Mouse (Mus musculus) liver, embryonic 11.5 days (tissue): ENCODE data around the gene Mid1. TPM values are rescaled to one million over a fixed set of nuclear protein-coding genes. Genes with fewer than 3 reads are reported as not detected.

Source experiments
- ATAC-seq: fragments of 200-750 bp; cut with Nextera tagmentation; replicated peaks from 2 replicates; pipeline ENCODE4 v1.8.0; 2017; ENCODE audit warnings: moderate number of reproducible peaks, mild to moderate bottlenecking, moderate TSS enrichment, moderate library complexity; ENCODE audit not compliant: low FRiP score
- DNase-seq: peaks from one replicate; pipeline ENCODE4 v3.0.0-alpha.2; 2017; ENCODE audit warnings: low spot score
- H3K27ac ChIP-seq: fragments of 300-500 bp; sonication (generic); 2 replicates; pipeline ENCODE4 v1.5.1; 2014; ENCODE audit warnings: mild to moderate bottlenecking, low read depth, low read length, control low read depth
- H3K27me3 ChIP-seq: fragments of 300-500 bp; sonication (generic); replicated peaks from 2 replicates; pipeline ENCODE4 v1.6.1; 2014; ENCODE audit warnings: low read length, mixed read lengths; ENCODE audit not compliant: control insufficient read depth, insufficient read depth
- H3K36me3 ChIP-seq: fragments of 300-500 bp; sonication (generic); 2 replicates; pipeline ENCODE4 v1.6.1; 2014; ENCODE audit warnings: mild to moderate bottlenecking, low read length, moderate library complexity, mixed read lengths; ENCODE audit not compliant: control insufficient read depth, insufficient read depth
- H3K4me1 ChIP-seq: fragments of 300-500 bp; sonication (generic); replicated peaks from 2 replicates; pipeline ENCODE4 v1.6.1; 2014; ENCODE audit warnings: low read length, mixed read lengths; ENCODE audit not compliant: control insufficient read depth, insufficient read depth
- H3K4me2 ChIP-seq: fragments of 300-500 bp; sonication (generic); 2 replicates; pipeline ENCODE4 v1.6.1; 2014; ENCODE audit warnings: mild to moderate bottlenecking, control low read depth, moderate library complexity
- H3K4me3 ChIP-seq: fragments of 300-500 bp; sonication (generic); 2 replicates; pipeline ENCODE4 v1.5.1; 2014; ENCODE audit warnings: low read depth, low read length, control low read depth
- H3K9ac ChIP-seq: fragments of 300-500 bp; sonication (generic); 2 replicates; pipeline ENCODE4 v1.6.1; 2014; ENCODE audit warnings: low read depth, low read length, control low read depth
- H3K9me3 ChIP-seq: fragments of 300-500 bp; sonication (generic); 2 replicates; pipeline ENCODE4 v1.6.1; 2016; ENCODE audit warnings: low read length, inconsistent platforms, mixed read lengths; ENCODE audit not compliant: control insufficient read depth
- WGBS: fragments of 180-500 bp; shearing (Covaris S2); extraction: QIAGEN DNeasy Blood & Tissue Kit; methylation state at CpG from one replicate; pipeline ENCODE4 v1.1.7; 2014; 5-methylcytosine and 5-hydroxymethylcytosine counted together
- polyA plus RNA-seq: library from polyadenylated mRNA; unstranded; fragments of >200 nt; fragmentation: Nextera tagmentation; extraction: Ambion mirVana; gene quantifications from 2 replicates; pipeline ENCODE4 v1.2.1, GENCODE M21; 2014

Mid1 gene
- polyA plus RNA-seq, 1 experiment from 2014 or later, result 6.7 TPM

GRCm38 (mm10) chrX:169906054-169906508 is 221.1 kb downstream of the Mid1 start:
- 32% methylated on average over 5 of the region's 5 CpGs for WGBS
- ATAC-seq (no peak), DNase-seq (no peak)
- Histone ChIP-seq H3K4me2 (no peak overlapping the region), H3K9ac (no peak overlapping the region), H3K4me3 (no peak overlapping the region), H3K36me3 (no peaks in the 10 kb centered on the region), H3K9me3 (no peaks in the 10 kb centered on the region), H3K27ac (no peak overlapping the region), H3K27me3 (peaks cover 4% of the 10 kb centered on the region), H3K4me1 (no peaks in the 10 kb centered on the region; the same call in 1 of the 2 replicates)

DNA sequence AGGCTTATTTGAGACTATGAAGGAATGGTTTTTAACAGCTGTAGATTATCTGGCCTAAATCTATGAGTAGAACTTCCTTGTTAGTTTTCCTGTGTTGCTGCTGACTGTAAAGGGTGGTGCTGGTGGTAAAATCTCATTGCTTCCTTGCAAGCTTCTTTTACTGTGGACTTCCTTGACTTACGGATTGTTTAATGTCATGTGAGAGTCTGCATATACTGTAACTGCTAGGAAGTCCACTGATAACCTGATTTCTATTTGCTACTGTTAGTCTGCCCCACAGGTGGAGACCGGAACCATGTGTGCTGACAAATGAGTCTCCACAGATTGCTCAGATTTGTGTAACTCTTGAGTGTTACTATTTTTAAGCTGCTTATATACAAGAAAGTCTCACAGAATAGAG is 224.9 kb downstream of the Mid1 start:
- Histone ChIP-seq H3K27ac (no peak overlapping the region), H3K4me1 (no peaks in the 10 kb centered on the region; the same call in 1 of the 2 replicates), H3K36me3 (no peaks in the 10 kb centered on the region), H3K9me3 (no peaks in the 10 kb centered on the region), H3K4me3 (no peak overlapping the region), H3K27me3 (peaks cover 4% of the 10 kb centered on the region), H3K9ac (no peak overlapping the region), H3K4me2 (no peak overlapping the region)
- DNase-seq, result no peak
- ATAC-seq, result no peak
- 71% methylated on average over 2 of the region's 2 CpGs for WGBS

- 54% methylated on average over 6 of the region's 6 CpGs for WGBS
- Histone ChIP-seq H3K4me3 (no peak overlapping the region), H3K4me1 (no peaks in the 10 kb centered on the region), H3K9ac (no peak overlapping the region), H3K27me3 (no peaks in the 10 kb centered on the region), H3K27ac (no peak overlapping the region), H3K9me3 (no peaks in the 10 kb centered on the region), H3K36me3 (no peaks in the 10 kb centered on the region), H3K4me2 (no peak overlapping the region)
- no peak for DNase-seq
- peak; percentile 62; the same call in 1 of the 2 replicates for ATAC-seq
These were observed 230.7 kb downstream of the Mid1 start for GRCm38 (mm10) chrX:169915738-169916137.

DNA sequence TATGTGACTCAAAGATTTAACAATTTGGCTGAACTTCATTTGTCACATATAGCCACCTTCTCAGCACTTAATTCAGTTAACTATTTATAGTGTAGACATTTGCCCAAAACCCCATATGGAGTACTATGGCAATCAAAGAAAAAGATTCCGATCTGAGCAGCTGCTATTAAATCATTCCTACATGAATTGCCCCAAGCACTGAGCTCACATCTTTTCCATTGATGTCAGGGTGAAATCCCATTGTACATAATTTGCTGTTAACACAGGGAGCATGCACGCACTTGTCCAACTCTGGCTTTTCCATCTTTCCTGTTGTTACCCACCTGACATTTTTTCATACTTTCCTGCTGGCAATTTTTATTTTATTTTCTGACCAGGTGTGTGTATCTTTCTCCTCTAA is 237.5 kb downstream of the Mid1 start:
- no peaks in the 10 kb centered on the region for H3K4me1 ChIP-seq
- no peaks in the 10 kb centered on the region for H3K36me3 ChIP-seq
- no peak for DNase-seq
- H3K27ac ChIP-seq, result no peak overlapping the region
- H3K4me3 ChIP-seq, result no peak overlapping the region
- H3K9ac ChIP-seq, result no peak overlapping the region
- 85% methylated on average over 2 of the region's 2 CpGs for WGBS
- H3K9me3 ChIP-seq, result no peaks in the 10 kb centered on the region
- no peak for ATAC-seq
- no peak overlapping the region for H3K4me2 ChIP-seq
- peaks cover 17% of the 10 kb centered on the region for H3K27me3 ChIP-seq

GRCm38 (mm10) chrX:169923417-169923816 is 238.4 kb downstream of the Mid1 start:
- WGBS, result 36% methylated on average over 1 of the region's 1 CpGs
- H3K4me3 ChIP-seq, result no peak overlapping the region
- no peaks in the 10 kb centered on the region for H3K9me3 ChIP-seq
- no peak overlapping the region for H3K4me2 ChIP-seq
- ATAC-seq, result no peak
- H3K9ac ChIP-seq, result no peak overlapping the region
- no peaks in the 10 kb centered on the region for H3K36me3 ChIP-seq
- no peak overlapping the region for H3K27ac ChIP-seq
- peaks cover 17% of the 10 kb centered on the region for H3K27me3 ChIP-seq
- DNase-seq, result no peak
- H3K4me1 ChIP-seq, result no peaks in the 10 kb centered on the region

DNA sequence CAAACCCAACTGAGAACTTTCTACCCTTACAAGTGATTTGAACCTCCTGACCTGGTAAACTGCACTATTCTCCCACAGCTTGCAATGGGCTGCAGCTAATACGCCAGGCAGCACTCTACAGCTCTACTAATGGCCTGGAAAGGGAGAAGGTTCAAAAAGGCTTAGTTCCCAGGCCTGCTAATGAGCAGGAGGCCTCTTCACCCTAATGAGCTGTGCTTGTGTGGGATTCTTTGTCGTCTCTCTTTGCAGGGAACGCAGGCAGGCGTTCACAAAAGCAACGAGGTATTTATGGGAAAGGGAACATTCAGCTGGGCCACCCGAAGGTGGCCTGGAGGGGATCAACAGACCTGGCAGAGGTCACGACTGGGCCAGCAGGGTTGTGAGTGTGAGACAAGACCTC is 240.6 kb downstream of the Mid1 start:
- WGBS, result 65% methylated on average over 7 of the region's 7 CpGs
- H3K4me1 ChIP-seq, result no peaks in the 10 kb centered on the region
- H3K27me3 ChIP-seq, result peaks cover 23% of the 10 kb centered on the region
- H3K36me3 ChIP-seq, result no peaks in the 10 kb centered on the region
- H3K9ac ChIP-seq, result no peak overlapping the region
- ATAC-seq (no peak), DNase-seq (no peak)
- no peak overlapping the region for H3K27ac ChIP-seq
- no peak overlapping the region for H3K4me2 ChIP-seq
- H3K9me3 ChIP-seq, result no peaks in the 10 kb centered on the region
- no peak overlapping the region for H3K4me3 ChIP-seq

- no peak for ATAC-seq
- H3K9me3 ChIP-seq, result no peaks in the 10 kb centered on the region
- H3K27ac ChIP-seq, result no peak overlapping the region
- DNase-seq, result no peak
- H3K9ac ChIP-seq, result no peak overlapping the region
- H3K4me2 ChIP-seq, result no peak overlapping the region
- WGBS, result 87% methylated on average over 28 of the region's 28 CpGs
- peaks cover 23% of the 10 kb centered on the region for H3K27me3 ChIP-seq
- no peaks in the 10 kb centered on the region for H3K36me3 ChIP-seq
- no peaks in the 10 kb centered on the region for H3K4me1 ChIP-seq
- H3K4me3 ChIP-seq, result no peak overlapping the region
These were observed 242.3 kb downstream of the Mid1 start for GRCm38 (mm10) chrX:169927110-169927817.

- Histone ChIP-seq H3K27me3 (peaks cover 16% of the 10 kb centered on the region), H3K4me3 (no peak overlapping the region), H3K4me1 (no peaks in the 10 kb centered on the region), H3K36me3 (no peaks in the 10 kb centered on the region), H3K4me2 (no peak overlapping the region), H3K9ac (no peak overlapping the region), H3K9me3 (no peaks in the 10 kb centered on the region), H3K27ac (no peak overlapping the region)
- no peak for ATAC-seq
- 66% methylated on average over 2 of the region's 2 CpGs for WGBS
- DNase-seq, result no peak
These were observed 245.9 kb downstream of the Mid1 start for GRCm38 (mm10) chrX:169930868-169931267.

- no peak overlapping the region for H3K27ac ChIP-seq
- H3K36me3 ChIP-seq, result no peaks in the 10 kb centered on the region
- no peak overlapping the region for H3K4me3 ChIP-seq
- no peak overlapping the region for H3K4me2 ChIP-seq
- no peak for ATAC-seq
- 69% methylated on average over 3 of the region's 3 CpGs for WGBS
- DNase-seq, result no peak
- no peaks in the 10 kb centered on the region for H3K9me3 ChIP-seq
- H3K27me3 ChIP-seq, result peaks cover 11% of the 10 kb centered on the region; the same call in 1 of the 2 replicates
- H3K9ac ChIP-seq, result no peak overlapping the region
- H3K4me1 ChIP-seq, result no peaks in the 10 kb centered on the region
These were observed 248.2 kb downstream of the Mid1 start for GRCm38 (mm10) chrX:169933228-169933627.
